Mouse (Mus musculus) embryonic fibroblast, embryonic 13.5 days (primary cell): ENCODE measurements around the gene Tbx6.

Experiments used
- CTCF ChIP-seq: IDR thresholded peaks from 2 replicates; pipeline ENCODE4 v1.5.1; 2011; ENCODE audit warnings: mild to moderate bottlenecking, control low read depth, low read length, moderate library complexity, borderline replicate concordance; ENCODE audit not compliant: insufficient read depth
- POLR2A ChIP-seq: IDR thresholded peaks from 2 replicates; pipeline ENCODE4 v1.6.1; 2011; ENCODE audit warnings: low read depth, mild to moderate bottlenecking, control low read depth, low read length, moderate library complexity

DNA sequence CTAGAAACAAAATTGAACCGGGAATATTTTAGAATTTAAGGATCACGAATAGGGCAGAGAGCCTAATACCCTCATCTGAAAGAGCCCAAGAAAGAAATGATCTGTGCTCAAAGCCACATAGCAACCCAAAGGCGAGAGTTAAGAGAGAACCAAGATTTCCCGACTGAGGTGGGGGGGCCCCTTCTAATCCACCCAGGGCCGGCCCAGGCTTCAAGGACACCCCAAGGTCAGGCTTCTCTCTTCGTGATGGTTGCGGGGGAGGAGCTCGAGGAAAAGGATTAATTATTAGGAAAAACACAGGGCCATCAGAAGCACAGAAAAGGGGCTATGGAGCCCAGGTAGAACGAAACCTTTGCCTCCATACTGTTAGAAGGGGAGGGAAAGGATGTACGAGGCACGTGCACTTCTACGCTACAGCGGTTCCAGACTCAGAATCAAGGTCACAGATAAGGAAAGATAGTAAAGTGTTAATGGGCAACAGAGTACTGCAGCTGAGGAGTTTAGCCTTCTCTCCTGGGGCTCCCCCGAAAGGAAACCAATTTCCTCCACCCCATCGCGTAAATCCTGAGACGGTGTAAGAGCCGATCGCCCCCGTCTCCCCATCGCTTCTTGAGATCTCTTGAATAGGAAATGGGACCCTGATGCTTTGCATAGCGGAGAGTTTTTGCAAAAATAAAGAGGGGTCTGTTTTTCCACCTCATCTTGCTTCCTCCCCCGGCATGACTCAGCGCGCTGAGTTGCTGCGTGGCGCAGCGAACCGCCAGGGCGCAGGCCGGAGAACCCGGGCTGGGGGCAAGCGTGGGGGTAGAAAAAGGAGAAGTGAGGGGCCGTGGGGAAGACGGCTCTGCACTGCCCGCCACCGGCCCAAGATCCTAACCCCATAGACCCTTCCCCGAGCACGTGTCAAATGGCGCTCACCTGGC lies 17.1 kb downstream of the Tbx6 start:
- TF ChIP-seq POLR2A (peak; percentile 31; the same call in 1 of the 2 replicates), CTCF (no peak)
